Mouse (Mus musculus) thymus, postnatal 14 days (tissue): ENCODE data around the gene Clcn2.
A peak's percentile ranks its signal among the peaks of the same experiment; 100 is the strongest.

Experiments used
- DNase-seq: peaks from one replicate; pipeline ENCODE4 v3.0.0; 2021

Gene Clcn2

DNA sequence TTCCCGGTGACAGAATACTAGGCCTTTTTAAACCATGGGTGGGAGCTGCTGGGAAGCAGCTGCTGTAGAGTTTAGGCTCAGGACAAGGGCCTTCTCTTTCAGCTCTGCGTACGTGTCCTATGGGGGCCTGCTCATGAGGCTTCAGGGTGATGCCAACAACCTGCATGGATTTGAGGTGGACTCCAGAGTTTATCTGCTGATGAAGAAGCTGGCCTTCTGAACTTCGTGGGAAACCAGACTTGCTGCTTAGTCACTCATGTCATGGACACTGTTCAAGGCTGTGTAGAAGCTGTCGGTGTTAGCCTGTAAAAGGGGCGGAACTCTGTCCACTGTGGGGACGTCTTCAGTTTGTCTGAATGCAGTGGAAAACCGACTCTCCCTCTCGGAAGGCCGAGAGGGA lies 4.3 kb upstream of the Clcn2 start:
- DNase-seq = no peak

DNA sequence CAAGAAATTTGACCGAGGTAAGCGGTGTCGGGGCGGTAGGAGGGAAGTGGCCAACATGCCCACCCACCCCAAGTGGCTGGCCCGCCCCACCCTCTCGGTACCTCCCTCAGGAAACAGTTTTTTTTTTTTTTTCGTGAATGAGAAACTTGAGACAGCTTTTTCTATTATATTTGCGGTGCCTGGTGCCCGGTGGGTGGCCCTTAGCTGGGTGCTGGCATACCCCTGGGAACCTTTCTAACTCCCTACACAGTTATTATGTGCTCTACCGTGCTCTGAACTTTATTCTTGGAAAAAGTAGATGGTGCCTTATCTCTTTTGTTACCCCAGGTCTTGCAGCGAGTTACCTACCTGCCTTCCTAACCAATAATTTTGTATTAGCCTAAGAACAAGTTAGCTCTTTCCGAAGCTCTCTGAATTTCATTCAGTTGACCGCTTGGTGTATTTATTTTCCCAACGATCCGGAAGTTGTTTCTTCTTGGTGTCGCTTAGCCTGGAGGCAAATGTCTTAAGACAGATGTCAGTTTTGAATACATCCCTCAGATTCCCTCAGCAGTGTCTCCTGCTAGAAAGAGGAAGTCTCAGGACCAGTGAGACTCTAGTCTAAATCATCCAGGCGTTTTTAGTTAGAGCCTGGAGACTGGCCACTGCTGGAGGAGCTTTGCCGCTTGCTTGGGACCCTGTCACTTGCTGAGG lies 578 bp upstream of the Clcn2 start:
- DNase-seq = no peak

DNA sequence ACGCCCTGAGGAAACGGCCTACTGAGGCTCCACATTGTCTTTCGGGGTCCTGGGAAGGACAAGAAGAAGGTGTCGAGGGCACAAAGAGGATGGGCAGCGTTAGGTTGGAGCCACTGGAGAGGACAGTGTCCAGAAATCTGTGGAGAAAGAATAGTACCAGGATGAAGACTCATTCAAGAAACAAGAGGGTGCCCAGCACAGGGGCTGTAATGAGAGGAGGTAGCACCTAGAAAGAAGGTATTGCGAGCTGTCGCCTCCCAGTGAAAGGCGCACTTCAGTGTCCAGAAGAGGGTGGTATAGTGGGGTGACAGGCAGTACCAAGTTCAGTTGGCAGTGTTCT lies 735 bp downstream of the Clcn2 start:
- DNase-seq = no peak

DNA sequence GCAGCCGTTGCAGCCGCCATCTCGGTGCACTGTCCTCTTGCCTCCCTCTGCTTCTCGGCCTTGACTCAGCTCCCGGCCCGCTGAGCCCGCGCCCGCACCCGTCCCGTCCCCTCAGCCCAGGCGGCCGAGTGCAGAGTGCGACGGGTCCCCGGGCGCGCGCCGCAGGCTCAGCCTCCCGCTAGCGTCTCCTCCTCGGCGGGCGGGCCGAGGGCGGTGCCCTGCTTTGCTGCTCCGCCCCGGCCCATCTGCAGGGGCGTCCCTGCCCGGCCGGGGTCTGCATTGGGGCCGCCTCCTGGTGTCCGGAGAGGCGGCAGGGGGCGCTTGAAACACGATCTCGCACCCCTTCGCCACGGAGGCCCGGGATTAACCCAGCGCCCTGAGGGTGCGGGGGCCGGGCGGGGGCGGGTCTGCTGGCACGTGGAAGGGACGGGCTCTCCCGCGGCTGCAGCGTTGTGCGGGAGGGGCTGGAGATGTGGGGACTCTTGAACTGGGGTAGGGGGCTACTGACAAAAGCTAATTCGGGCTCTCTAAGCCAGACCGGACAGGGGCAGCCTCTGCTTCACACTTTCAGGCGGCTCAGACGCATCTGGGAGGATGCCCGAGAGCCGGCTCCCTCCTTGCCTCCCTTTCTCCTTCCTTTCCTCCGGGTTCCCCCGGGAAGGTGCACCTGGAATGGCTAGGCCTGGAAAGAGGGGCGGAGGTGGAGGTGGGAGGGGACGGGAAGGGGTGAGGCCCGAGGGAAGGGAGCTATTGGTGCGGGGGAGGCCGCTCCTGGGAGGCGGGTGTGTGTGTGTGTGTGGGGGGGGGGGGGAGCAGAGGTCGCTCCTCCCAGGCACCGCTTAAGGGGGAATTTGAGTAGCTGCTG lies 1.3 kb downstream of the Clcn2 start:
- peak; percentile 85 for DNase-seq

GRCm38 (mm10) chr16:20715566-20715965 lies 2.0 kb downstream of the Clcn2 start:
- no peak for DNase-seq

- DNase-seq = no peak
These were observed 2.4 kb downstream of the Clcn2 start for GRCm38 (mm10) chr16:20715161-20715560.

DNA sequence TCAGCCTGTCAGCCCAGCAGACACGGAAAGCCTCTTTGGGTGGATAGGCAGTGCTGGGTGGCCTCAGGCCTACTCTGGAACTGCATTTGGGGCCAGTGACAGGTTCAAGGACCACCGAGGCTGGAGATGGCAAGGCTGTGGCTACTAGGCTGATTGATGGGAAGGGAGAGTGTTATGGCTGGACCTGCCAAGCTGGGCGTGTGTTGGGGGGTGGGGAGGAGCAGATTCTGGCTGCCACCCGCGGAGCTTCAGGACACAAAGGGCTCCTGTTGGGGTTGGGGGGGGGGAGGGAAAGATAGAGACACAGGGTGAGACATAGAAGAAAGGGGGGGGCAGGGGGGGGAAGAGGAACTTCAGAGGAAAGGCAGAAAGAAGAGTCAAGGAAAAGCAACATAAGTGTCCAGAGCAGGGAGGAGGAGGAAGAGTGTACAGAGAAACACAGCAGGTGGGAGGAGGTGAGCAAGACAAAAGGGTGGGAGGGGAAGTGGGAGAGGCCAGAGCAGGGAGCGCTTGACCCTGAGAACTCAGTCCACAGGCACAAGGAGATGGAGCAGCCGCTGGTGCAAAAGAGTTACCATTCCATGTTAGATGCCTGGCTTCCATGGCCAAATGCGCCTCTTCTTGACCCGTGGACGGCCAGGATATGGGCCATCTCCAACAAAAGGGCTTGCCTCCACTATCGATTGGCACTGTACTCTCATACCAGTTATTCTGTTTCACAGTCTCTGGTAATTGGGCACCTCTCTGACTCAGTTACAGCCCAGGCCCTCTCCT lies 3.1 kb downstream of the Clcn2 start:
- DNase-seq = no peak

DNA sequence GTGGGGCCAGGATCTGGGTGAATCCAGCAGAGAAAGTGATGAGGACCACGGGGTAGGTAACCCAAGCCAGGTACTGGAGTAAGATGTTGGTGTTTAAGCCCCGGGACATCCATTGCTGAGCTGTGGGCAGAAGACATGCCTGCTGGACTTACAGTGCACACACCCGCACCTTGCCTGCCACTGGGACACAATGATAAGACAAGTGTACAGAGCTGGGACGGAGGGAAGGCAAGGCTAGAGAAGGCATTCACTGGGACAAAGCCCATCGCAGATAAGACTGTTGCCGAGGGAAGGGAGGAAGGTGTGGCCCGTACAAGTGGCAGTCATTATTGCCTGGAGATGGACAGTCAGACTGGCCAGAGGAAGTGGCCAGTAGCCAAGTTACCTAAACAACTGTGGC lies 4.7 kb downstream of the Clcn2 start:
- no peak for DNase-seq

GRCm38 (mm10) chr16:20712190-20712589 lies 5.4 kb downstream of the Clcn2 start:
- no peak for DNase-seq

DNA sequence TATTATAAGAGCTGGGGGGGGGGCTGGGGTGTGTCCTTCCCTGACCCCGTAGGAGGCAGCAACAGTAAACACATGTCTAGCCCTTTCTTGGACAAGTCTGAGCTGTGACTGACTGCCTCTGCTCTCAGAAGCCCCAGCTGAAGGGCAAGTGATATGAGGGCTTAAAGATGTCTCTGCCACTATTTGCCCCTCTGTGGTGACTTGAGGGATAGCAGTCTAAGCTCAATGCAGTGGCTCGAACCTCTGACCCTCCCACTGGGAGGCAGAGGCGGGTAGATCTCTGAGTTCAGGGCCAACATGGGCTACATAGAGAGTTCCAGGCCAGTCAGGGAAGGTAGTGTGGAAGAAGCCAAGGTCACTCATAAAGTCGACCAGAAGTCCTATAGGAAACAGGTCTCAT lies 6.7 kb downstream of the Clcn2 start:
- DNase-seq = no peak

DNA sequence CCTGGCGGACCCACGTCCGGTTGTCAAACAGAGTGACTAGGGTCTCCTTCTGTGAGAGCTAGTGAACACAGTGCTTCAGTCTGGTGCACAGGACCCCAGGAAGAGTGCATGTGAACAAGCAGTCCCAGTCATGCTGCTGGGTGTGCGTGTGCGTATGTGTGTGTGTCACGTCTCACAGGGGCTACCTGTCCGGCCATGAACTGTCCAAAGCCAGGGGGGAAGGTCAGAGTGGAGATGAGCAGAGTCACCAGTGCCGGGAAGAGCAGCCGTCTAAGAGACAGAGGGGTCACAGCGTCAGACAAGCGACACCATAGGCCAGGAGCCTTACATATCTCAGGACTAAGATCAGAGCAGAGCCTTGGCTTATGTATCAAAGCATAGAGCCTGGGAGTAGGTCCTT lies 7.2 kb downstream of the Clcn2 start:
- DNase-seq = no peak

GRCm38 (mm10) chr16:20708939-20709734 lies 8.4 kb downstream of the Clcn2 start:
- DNase-seq = peak; percentile 82

- no peak for DNase-seq
These were observed 9.2 kb downstream of the Clcn2 start for GRCm38 (mm10) chr16:20708220-20708938.

GRCm38 (mm10) chr16:20706407-20707055 lies 11.0 kb downstream of the Clcn2 start:
- no peak for DNase-seq

- no peak for DNase-seq
These were observed 11.8 kb downstream of the Clcn2 start for GRCm38 (mm10) chr16:20705786-20706185.

- DNase-seq = no peak
These were observed 13.7 kb downstream of the Clcn2 start for GRCm38 (mm10) chr16:20703699-20704400.

- no peak for DNase-seq
These were observed 14.5 kb downstream of the Clcn2 start for GRCm38 (mm10) chr16:20703071-20703470.

DNA sequence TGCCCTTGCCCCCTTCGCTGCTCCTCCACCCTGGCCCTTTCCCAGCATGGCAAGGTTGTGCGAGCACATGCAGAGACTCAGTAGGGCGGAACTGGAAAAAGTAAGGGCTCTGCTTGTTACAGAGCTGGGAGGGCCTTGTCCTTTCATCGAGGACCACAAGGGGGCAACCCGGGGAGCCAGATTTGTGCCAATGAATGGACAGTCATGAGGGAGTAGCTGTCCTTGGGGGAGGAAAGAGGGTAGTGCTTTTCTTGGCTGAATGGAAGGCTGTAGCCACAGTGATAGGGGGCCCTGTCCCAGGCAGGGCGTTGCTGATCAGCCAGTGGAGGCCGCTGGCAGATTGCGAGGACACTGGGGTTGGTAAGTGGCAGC lies 15.0 kb downstream of the Clcn2 start:
- DNase-seq = peak; percentile 60

GRCm38 (mm10) chr16:20701729-20702521 lies 15.6 kb downstream of the Clcn2 start:
- DNase-seq = no peak

GRCm38 (mm10) chr16:20701316-20701715 lies 16.2 kb downstream of the Clcn2 start:
- no peak for DNase-seq
